Mouse (Mus musculus) heart, embryonic 11.5 days (tissue): ENCODE measurements around the gene Anp32a. TPM values are rescaled to one million over a fixed set of nuclear protein-coding genes. Genes with fewer than 3 reads are reported as not detected.

Source experiments
- ATAC-seq: fragments of 200-750 bp; cut with Nextera tagmentation; replicated peaks from 2 replicates; pipeline ENCODE4 v1.8.0; 2017; ENCODE audit warnings: moderate library complexity; ENCODE audit not compliant: insufficient number of reproducible peaks, low FRiP score, low TSS enrichment
- H3K27ac ChIP-seq: fragments of 300-500 bp; sonication (generic); 2 replicates; pipeline ENCODE4 v1.5.1; 2014; ENCODE audit warnings: mild to moderate bottlenecking, low read depth, low read length
- H3K27me3 ChIP-seq: fragments of 300-500 bp; sonication (generic); 2 replicates; pipeline ENCODE4 v1.6.1; 2014; ENCODE audit warnings: mild to moderate bottlenecking, low read length, mixed read lengths; ENCODE audit not compliant: control insufficient read depth, insufficient read depth
- H3K36me3 ChIP-seq: fragments of 300-500 bp; sonication (generic); 2 replicates; pipeline ENCODE4 v1.6.1; 2014; ENCODE audit warnings: mild to moderate bottlenecking, low read length, moderate library complexity, mixed read lengths; ENCODE audit not compliant: control insufficient read depth, insufficient read depth
- H3K4me1 ChIP-seq: fragments of 300-500 bp; sonication (generic); 2 replicates; pipeline ENCODE4 v1.6.1; 2014; ENCODE audit warnings: low read length; ENCODE audit not compliant: control insufficient read depth, insufficient read depth
- H3K4me2 ChIP-seq: fragments of 300-500 bp; sonication (generic); 2 replicates; pipeline ENCODE4 v1.6.1; 2014; ENCODE audit warnings: mild to moderate bottlenecking, moderate library complexity
- H3K4me3 ChIP-seq: fragments of 300-500 bp; sonication (generic); 2 replicates; pipeline ENCODE4 v1.5.1; 2014; ENCODE audit warnings: low read depth, low read length
- H3K9ac ChIP-seq: fragments of 300-500 bp; sonication (generic); 2 replicates; pipeline ENCODE4 v1.6.1; 2014; ENCODE audit warnings: mild to moderate bottlenecking, low read depth, low read length, moderate library complexity
- H3K9me3 ChIP-seq: fragments of 300-500 bp; sonication (generic); replicated peaks from 2 replicates; pipeline ENCODE4 v1.6.1; 2016; ENCODE audit warnings: low read length; ENCODE audit not compliant: control insufficient read depth
- WGBS: fragments of 180-500 bp; shearing (Covaris S2); extraction: QIAGEN DNeasy Blood & Tissue Kit; methylation state at CpG from one replicate; pipeline ENCODE4 v1.1.7; 2014; ENCODE audit not compliant: insufficient replicate concordance; 5-methylcytosine and 5-hydroxymethylcytosine counted together
- polyA plus RNA-seq: library from polyadenylated mRNA; unstranded; fragments of >200 nt; fragmentation: Nextera tagmentation; extraction: Ambion mirVana; gene quantifications from 2 replicates; pipeline ENCODE4 v1.2.1, GENCODE M21; 2014

Gene Anp32a
- polyA plus RNA-seq, 1 experiment from 2014 or later = 120 TPM

GRCm38 (mm10) chr9:62368256-62368905 is 27.3 kb downstream of the Anp32a start:
- no peaks in the 10 kb centered on the region for H3K27me3 ChIP-seq
- no peak overlapping the region for H3K4me2 ChIP-seq
- peak overlapping the region; percentile 54 for H3K27ac ChIP-seq
- no peak for ATAC-seq
- H3K9me3 ChIP-seq = no peaks in the 10 kb centered on the region
- peaks cover 6% of the 10 kb centered on the region; the same call in 1 of the 2 replicates for H3K36me3 ChIP-seq
- 75% methylated on average over 6 of the region's 6 CpGs for WGBS
- peak overlapping the region; percentile 56; the same call in 1 of the 2 replicates for H3K9ac ChIP-seq
- H3K4me1 ChIP-seq = peaks cover 82% of the 10 kb centered on the region
- no peak overlapping the region for H3K4me3 ChIP-seq

GRCm38 (mm10) chr9:62369172-62369571 is 28.1 kb downstream of the Anp32a start:
- WGBS = 80% methylated on average over 6 of the region's 6 CpGs
- no peak for ATAC-seq
- Histone ChIP-seq H3K4me1 (peaks cover 76% of the 10 kb centered on the region), H3K9me3 (no peaks in the 10 kb centered on the region), H3K27ac (no peak overlapping the region), H3K4me3 (no peak overlapping the region), H3K27me3 (no peaks in the 10 kb centered on the region), H3K36me3 (peaks cover 14% of the 10 kb centered on the region; the same call in 1 of the 2 replicates), H3K4me2 (no peak overlapping the region), H3K9ac (peak overlapping the region; percentile 22; the same call in 1 of the 2 replicates)

- no peak overlapping the region for H3K27ac ChIP-seq
- H3K36me3 ChIP-seq = peaks cover 15% of the 10 kb centered on the region; the same call in 1 of the 2 replicates
- H3K4me1 ChIP-seq = peaks cover 69% of the 10 kb centered on the region
- no peak overlapping the region for H3K4me2 ChIP-seq
- no peak overlapping the region for H3K4me3 ChIP-seq
- 69% methylated on average over 9 of the region's 9 CpGs for WGBS
- H3K9ac ChIP-seq = no peak overlapping the region
- H3K27me3 ChIP-seq = no peaks in the 10 kb centered on the region
- H3K9me3 ChIP-seq = no peaks in the 10 kb centered on the region
- ATAC-seq = no peak
These were observed 29.1 kb downstream of the Anp32a start for GRCm38 (mm10) chr9:62370186-62370585.

GRCm38 (mm10) chr9:62370648-62371280 is 29.7 kb downstream of the Anp32a start:
- no peak for ATAC-seq
- 55% methylated on average over 6 of the region's 6 CpGs for WGBS
- H3K36me3 ChIP-seq = peaks cover 15% of the 10 kb centered on the region; the same call in 1 of the 2 replicates
- no peak overlapping the region for H3K4me3 ChIP-seq
- H3K4me2 ChIP-seq = no peak overlapping the region
- no peak overlapping the region for H3K27ac ChIP-seq
- no peaks in the 10 kb centered on the region for H3K9me3 ChIP-seq
- H3K27me3 ChIP-seq = no peaks in the 10 kb centered on the region
- H3K4me1 ChIP-seq = peaks cover 65% of the 10 kb centered on the region
- H3K9ac ChIP-seq = no peak overlapping the region

GRCm38 (mm10) chr9:62371745-62372555 is 30.9 kb downstream of the Anp32a start:
- Histone ChIP-seq H3K9me3 (no peaks in the 10 kb centered on the region), H3K4me1 (peaks cover 53% of the 10 kb centered on the region), H3K36me3 (peaks cover 21% of the 10 kb centered on the region), H3K4me2 (no peak overlapping the region), H3K27ac (no peak overlapping the region), H3K9ac (no peak overlapping the region), H3K4me3 (no peak overlapping the region), H3K27me3 (no peaks in the 10 kb centered on the region)
- WGBS = 81% methylated on average over 16 of the region's 16 CpGs
- no peak for ATAC-seq

- ATAC-seq = no peak
- Histone ChIP-seq H3K4me1 (peaks cover 45% of the 10 kb centered on the region), H3K27ac (no peak overlapping the region), H3K9me3 (no peaks in the 10 kb centered on the region), H3K9ac (no peak overlapping the region), H3K4me2 (no peak overlapping the region), H3K27me3 (no peaks in the 10 kb centered on the region), H3K4me3 (no peak overlapping the region), H3K36me3 (peaks cover 26% of the 10 kb centered on the region)
- 79% methylated on average over 9 of the region's 9 CpGs for WGBS
These were observed 31.6 kb downstream of the Anp32a start for GRCm38 (mm10) chr9:62372556-62373221.

- H3K4me2 ChIP-seq = no peak overlapping the region
- WGBS = 55% methylated on average over 18 of the region's 18 CpGs
- no peaks in the 10 kb centered on the region for H3K9me3 ChIP-seq
- no peak overlapping the region; the same call in 1 of the 2 replicates for H3K27ac ChIP-seq
- no peaks in the 10 kb centered on the region for H3K27me3 ChIP-seq
- no peak overlapping the region for H3K4me3 ChIP-seq
- peaks cover 26% of the 10 kb centered on the region for H3K36me3 ChIP-seq
- peaks cover 38% of the 10 kb centered on the region for H3K4me1 ChIP-seq
- H3K9ac ChIP-seq = no peak overlapping the region
- ATAC-seq = no peak
These were observed 32.4 kb downstream of the Anp32a start for GRCm38 (mm10) chr9:62373222-62374123.
